Mouse (Mus musculus): ENCODE results near the gene Mapkbp1.
A peak's percentile ranks its signal among the peaks of the same experiment; 100 is the strongest.

- TF ChIP-seq EP300 (IDR thresholded peaks at IDR 0.05; ENCODE audit: low read depth): 0 out of 2 replicates have a peak, but pooled peaks have one; percentile 36
- TF ChIP-seq CTCF (IDR thresholded peaks at IDR 0.05; ENCODE audit: low read depth): no peak
Measured at GRCm38 (mm10) chr2:120054771-120055552, 82.5 kb downstream of the Mapkbp1 start.
